Mouse (Mus musculus): Measurements from ENCODE around the gene Klf11.

- TF ChIP-seq CTCF (IDR thresholded peaks at IDR 0.05; ENCODE audit: insufficient read depth, low read length) (no peak), POLR2A (IDR thresholded peaks at IDR 0.05; ENCODE audit: borderline replicate concordance, extremely low read depth, low read depth, low read length) (no peak)
Observed at GRCm38 (mm10) chr12:24662131-24662530, 11.1 kb downstream of the Klf11 start.
